Mouse (Mus musculus): Measurements from ENCODE around the gene Galnt16.

GRCm38 (mm10) chr12:80518393-80518756, 298 bp downstream of the Galnt16 start:
- TF ChIP-seq CTCF (IDR thresholded peaks at IDR 0.05; ENCODE audit: borderline replicate concordance, extremely low read depth, insufficient read depth, insufficient read length) (no peak), POLR2A (IDR thresholded peaks at IDR 0.05; ENCODE audit: borderline replicate concordance, extremely low read depth, insufficient read depth, insufficient read length, poor library complexity, severe bottlenecking) (no peak)
